Mouse (Mus musculus) thymus, adult 2 months (tissue): ENCODE measurements around the gene Bcas3.
"Not testable (repeated sequence)": the region's sequence is repeated elsewhere in the genome, so short reads cannot be mapped to it uniquely, and the experiment has no call there.

Source experiments
- CTCF ChIP-seq: fragments of 200-500 bp; IDR thresholded peaks from 2 replicates; pipeline ENCODE4 v1.5.1; 2012; ENCODE audit warnings: mild to moderate bottlenecking, control low read depth, low read length, moderate library complexity, borderline replicate concordance; ENCODE audit not compliant: control insufficient read depth, poor library complexity, insufficient read depth; ENCODE audit errors: extremely low read depth
- POLR2A ChIP-seq: fragments of 200-500 bp; IDR thresholded peaks from 2 replicates; pipeline ENCODE4 v1.6.1; 2012; ENCODE audit warnings: mild to moderate bottlenecking, low read length, control low read depth, moderate library complexity; ENCODE audit not compliant: control insufficient read depth, poor library complexity, insufficient read depth; ENCODE audit errors: extremely low read depth

- not testable (repeated sequence) for TF ChIP-seq CTCF, POLR2A
Observed at GRCm38 (mm10) chr11:85504812-85505211, 151.8 kb downstream of the Bcas3 start.
